Mouse (Mus musculus) liver, postnatal 0 days (tissue): ENCODE results near the gene Sin3a. TPM values are rescaled to one million over a fixed set of nuclear protein-coding genes. Genes with fewer than 3 reads are reported as not detected.

Source experiments
- ATAC-seq: fragments of 200-750 bp; cut with Nextera tagmentation; 2 replicates; pipeline ENCODE4 v1.8.0; 2017; ENCODE audit warnings: mild to moderate bottlenecking, moderate library complexity
- DNase-seq: peaks from one replicate; pipeline ENCODE4 v3.0.0-alpha.2; 2016
- H3K27ac ChIP-seq: fragments of 300-500 bp; sonication (generic); 2 replicates; pipeline ENCODE4 v1.5.1; 2014; ENCODE audit warnings: antibody characterized with exemption, moderate library complexity, mild to moderate bottlenecking, low read depth
- H3K27me3 ChIP-seq: fragments of 300-500 bp; sonication (generic); 2 replicates; pipeline ENCODE4 v1.6.1; 2014; ENCODE audit warnings: low read length, control low read depth, mixed read lengths; ENCODE audit not compliant: insufficient read depth
- H3K36me3 ChIP-seq: fragments of 300-500 bp; sonication (generic); replicated peaks from 2 replicates; pipeline ENCODE4 v1.6.1; 2014; ENCODE audit warnings: mild to moderate bottlenecking, control low read depth, low read length, moderate library complexity, mixed read lengths; ENCODE audit not compliant: insufficient read depth
- H3K4me1 ChIP-seq: fragments of 300-500 bp; sonication (generic); 2 replicates; pipeline ENCODE4 v1.6.1; 2014; ENCODE audit warnings: antibody characterized with exemption, mild to moderate bottlenecking, control low read depth; ENCODE audit not compliant: insufficient read depth
- H3K4me2 ChIP-seq: fragments of 300-500 bp; sonication (generic); 2 replicates; pipeline ENCODE4 v1.6.1; 2014; ENCODE audit warnings: low read depth, mild to moderate bottlenecking, low read length, moderate library complexity, mixed read lengths
- H3K4me3 ChIP-seq: fragments of 300-500 bp; sonication (generic); 2 replicates; pipeline ENCODE4 v1.5.1; 2014; ENCODE audit warnings: low read depth, low read length
- H3K9ac ChIP-seq: fragments of 300-500 bp; sonication (generic); replicated peaks from 2 replicates; pipeline ENCODE4 v1.6.1; 2014; ENCODE audit warnings: mild to moderate bottlenecking, moderate library complexity
- H3K9me3 ChIP-seq: fragments of 300-500 bp; sonication (generic); 2 replicates; pipeline ENCODE4 v1.6.1; 2016; ENCODE audit warnings: mild to moderate bottlenecking, control low read depth, low read length, mixed read lengths
- CTCF ChIP-seq: sonication (generic); IDR thresholded peaks from 2 replicates; pipeline ENCODE4 v1.5.1; 2016; ENCODE audit warnings: antibody characterized with exemption, low read depth
- EP300 ChIP-seq: IDR thresholded peaks from 2 replicates; pipeline ENCODE4 v1.6.1; 2016; ENCODE audit warnings: antibody characterized with exemption, low read depth, mild to moderate bottlenecking
- WGBS: fragments of 180-500 bp; shearing (Covaris S2); extraction: QIAGEN DNeasy Blood & Tissue Kit; methylation state at CpG from one replicate; pipeline ENCODE4 v1.1.7; 2014; ENCODE audit not compliant: insufficient replicate concordance; 5-methylcytosine and 5-hydroxymethylcytosine counted together
- polyA plus RNA-seq: library from polyadenylated mRNA; unstranded; fragments of >200 nt; fragmentation: Nextera tagmentation; extraction: Ambion mirVana; gene quantifications from 2 replicates; pipeline ENCODE4 v1.2.1, GENCODE M21; 2015

Sin3a gene
- polyA plus RNA-seq, 1 experiment from 2014 or later = 6.6 TPM

DNA sequence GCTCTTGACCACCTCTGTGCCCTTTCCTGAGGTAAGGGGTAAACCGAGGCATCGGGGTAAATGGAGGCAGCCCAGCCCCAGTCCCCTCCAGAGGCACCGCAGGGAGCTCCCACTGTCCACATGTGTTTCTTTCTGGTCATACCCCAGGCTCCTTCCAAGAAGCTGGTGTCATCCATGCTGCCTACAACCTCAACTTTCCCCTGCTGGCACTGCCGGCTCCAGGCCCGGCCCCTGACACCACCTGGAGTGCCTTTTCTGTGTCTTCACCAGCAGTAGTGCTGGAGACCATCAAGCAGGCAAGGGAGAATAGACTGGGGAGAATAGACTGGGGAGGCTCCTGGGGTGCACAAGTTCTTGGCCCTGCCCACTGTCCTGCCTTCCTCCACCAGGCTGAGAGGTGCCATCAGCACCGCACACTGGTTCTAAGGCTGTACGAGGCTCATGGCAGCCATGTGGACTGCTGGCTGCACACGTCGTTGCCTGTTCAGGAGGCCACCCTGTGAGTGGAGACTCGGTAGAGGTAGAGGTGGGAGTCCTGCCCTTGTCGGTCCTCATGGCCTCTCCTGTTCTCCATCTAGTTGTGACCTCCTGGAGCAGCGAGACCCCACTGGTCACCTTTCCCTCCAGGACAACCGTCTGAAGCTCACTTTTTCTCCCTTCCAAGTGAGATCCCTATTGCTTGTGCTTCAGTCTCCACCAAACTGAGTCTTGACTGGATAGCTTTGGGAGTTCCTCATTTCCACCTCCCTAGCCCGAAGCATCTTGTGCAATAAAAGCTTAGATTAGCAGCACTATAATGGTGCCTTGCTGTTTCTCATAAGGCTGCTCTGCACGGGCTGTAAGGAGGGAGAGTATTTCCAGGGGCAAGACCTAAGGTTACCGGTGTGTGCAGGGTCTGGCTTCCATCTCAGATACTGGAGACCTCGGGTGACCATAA lies 69.8 kb downstream of the Sin3a start:
- H3K4me3 ChIP-seq = no peak overlapping the region
- ATAC-seq (no peak), DNase-seq (no peak)
- no peak for TF ChIP-seq EP300
- no peak for TF ChIP-seq CTCF
- H3K4me1 ChIP-seq = no peaks in the 10 kb centered on the region
- H3K9ac ChIP-seq = no peak overlapping the region
- no peak overlapping the region for H3K4me2 ChIP-seq
- WGBS = 76% methylated on average over 17 of the region's 17 CpGs
- H3K36me3 ChIP-seq = peaks cover 33% of the 10 kb centered on the region
- no peaks in the 10 kb centered on the region for H3K9me3 ChIP-seq
- no peak overlapping the region for H3K27ac ChIP-seq
- H3K27me3 ChIP-seq = no peaks in the 10 kb centered on the region

DNA sequence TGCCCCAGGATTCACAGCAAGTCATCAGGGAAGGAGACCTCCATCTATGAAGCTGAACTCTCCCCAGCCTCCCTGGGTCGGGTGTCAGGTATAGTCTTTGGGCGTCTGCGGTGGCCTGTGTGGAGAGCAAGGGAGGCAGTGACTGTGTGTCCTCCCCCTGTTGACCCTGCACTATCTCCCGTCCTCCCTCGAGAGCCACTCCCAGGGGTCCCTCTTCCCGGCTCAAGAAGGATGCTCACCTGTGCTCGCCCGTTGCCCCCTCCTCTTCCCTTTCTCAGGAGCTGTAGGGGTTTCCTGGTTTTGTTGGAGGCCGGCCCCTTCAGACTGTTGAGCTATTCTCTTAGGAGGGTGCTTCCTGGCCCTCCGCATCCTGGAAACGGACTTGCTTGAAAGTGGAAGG lies 71.4 kb downstream of the Sin3a start:
- no peak for DNase-seq
- no peak overlapping the region for H3K4me3 ChIP-seq
- no peak overlapping the region for H3K27ac ChIP-seq
- TF ChIP-seq EP300 (no peak), CTCF (no peak)
- peaks cover 23% of the 10 kb centered on the region for H3K36me3 ChIP-seq
- no peak overlapping the region for H3K4me2 ChIP-seq
- ATAC-seq = no peak
- H3K4me1 ChIP-seq = peaks cover 7% of the 10 kb centered on the region
- 81% methylated on average over 11 of the region's 11 CpGs for WGBS
- no peaks in the 10 kb centered on the region for H3K27me3 ChIP-seq
- H3K9me3 ChIP-seq = no peaks in the 10 kb centered on the region
- H3K9ac ChIP-seq = no peak overlapping the region

GRCm38 (mm10) chr9:57144830-57145229 lies 73.0 kb downstream of the Sin3a start:
- H3K9me3 ChIP-seq = no peaks in the 10 kb centered on the region
- no peak for TF ChIP-seq CTCF
- no peak for TF ChIP-seq EP300
- WGBS = 85% methylated on average over 8 of the region's 8 CpGs
- peaks cover 12% of the 10 kb centered on the region for H3K36me3 ChIP-seq
- no peaks in the 10 kb centered on the region for H3K27me3 ChIP-seq
- H3K4me2 ChIP-seq = no peak overlapping the region
- DNase-seq (no peak), ATAC-seq (no peak)
- peaks cover 10% of the 10 kb centered on the region for H3K4me1 ChIP-seq
- H3K9ac ChIP-seq = no peak overlapping the region
- no peak overlapping the region for H3K27ac ChIP-seq
- H3K4me3 ChIP-seq = no peak overlapping the region

GRCm38 (mm10) chr9:57146451-57147066 lies 74.7 kb downstream of the Sin3a start:
- Histone ChIP-seq H3K27me3 (no peaks in the 10 kb centered on the region), H3K9ac (peak overlapping the region; percentile 67; the same call in 1 of the 2 replicates), H3K27ac (no peak overlapping the region), H3K9me3 (no peaks in the 10 kb centered on the region), H3K4me3 (no peak overlapping the region), H3K4me2 (peak overlapping the region; percentile 85; the same call in 1 of the 2 replicates), H3K4me1 (peaks cover 10% of the 10 kb centered on the region), H3K36me3 (peaks cover 3% of the 10 kb centered on the region; the same call in 1 of the 2 replicates)
- ATAC-seq = no peak
- TF ChIP-seq CTCF (no peak), EP300 (no peak)
- no peak for DNase-seq
- WGBS = 83% methylated on average over 17 of the region's 17 CpGs

GRCm38 (mm10) chr9:57147205-57148143 lies 75.6 kb downstream of the Sin3a start:
- Histone ChIP-seq H3K36me3 (peaks cover 3% of the 10 kb centered on the region; the same call in 1 of the 2 replicates), H3K9ac (peak overlapping the region; percentile 67), H3K27ac (peak overlapping the region; percentile 85), H3K4me1 (peaks cover 10% of the 10 kb centered on the region), H3K4me2 (peak overlapping the region; percentile 85), H3K9me3 (no peaks in the 10 kb centered on the region), H3K4me3 (peak overlapping the region; percentile 51), H3K27me3 (no peaks in the 10 kb centered on the region)
- TF ChIP-seq EP300 (no peak), CTCF (no peak)
- 11% methylated on average over 19 of the region's 19 CpGs for WGBS
- ATAC-seq = peak; percentile 8; the same call in 1 of the 2 replicates
- no peak for DNase-seq
